Mouse (Mus musculus): ENCODE data around the gene Slain2.

Gene Slain2

GRCm38 (mm10) chr5:72913648-72914557 is at the start of gene Slain2:
Gene Slain2 (plus strand): TSS chr5:72914304.
- H3K27me3 ChIP-seq (ENCODE audit: control insufficient read depth, insufficient read depth, low read length, poor library complexity, severe bottlenecking): no peaks in the 10 kb centered on the region
- DNase-seq (ENCODE audit: low read depth, low spot score): peak; percentile 99
- no peaks in the 10 kb centered on the region for H3K36me3 ChIP-seq (ENCODE audit: control insufficient read depth, insufficient read depth, low read length, poor library complexity, severe bottlenecking)

GRCm38 (mm10) chr5:72864654-72865178 is 49.4 kb upstream of the Slain2 start:
- Histone ChIP-seq H3K36me3 (ENCODE audit: control insufficient read depth, insufficient read depth, low read length, poor library complexity, severe bottlenecking) (no peaks in the 10 kb centered on the region), H3K27me3 (ENCODE audit: control insufficient read depth, insufficient read depth, low read length, poor library complexity, severe bottlenecking) (no peaks in the 10 kb centered on the region)
- no peak for DNase-seq (ENCODE audit: low read depth, low spot score)

- no peaks in the 10 kb centered on the region for H3K36me3 ChIP-seq (ENCODE audit: control insufficient read depth, insufficient read depth, low read length, poor library complexity, severe bottlenecking)
- H3K27me3 ChIP-seq (ENCODE audit: control insufficient read depth, insufficient read depth, low read length, poor library complexity, severe bottlenecking): no peaks in the 10 kb centered on the region
- DNase-seq (ENCODE audit: low read depth, low spot score): no peak
Observed at GRCm38 (mm10) chr5:72866260-72866905, 47.7 kb upstream of the Slain2 start.

GRCm38 (mm10) chr5:72867036-72867672 is 47.0 kb upstream of the Slain2 start:
- Histone ChIP-seq H3K27me3 (ENCODE audit: control insufficient read depth, insufficient read depth, low read length, poor library complexity, severe bottlenecking) (no peaks in the 10 kb centered on the region), H3K36me3 (ENCODE audit: control insufficient read depth, insufficient read depth, low read length, poor library complexity, severe bottlenecking) (no peaks in the 10 kb centered on the region)
- peak; percentile 48 for DNase-seq (ENCODE audit: low read depth, low spot score)

GRCm38 (mm10) chr5:72868091-72868875 is 45.8 kb upstream of the Slain2 start, which contains the start of gene Tec:
Gene Tec (minus strand): TSS chr5:72868483.
- peak; percentile 91 for DNase-seq (ENCODE audit: low read depth, low spot score)
- Histone ChIP-seq H3K36me3 (ENCODE audit: control insufficient read depth, insufficient read depth, low read length, poor library complexity, severe bottlenecking) (no peaks in the 10 kb centered on the region), H3K27me3 (ENCODE audit: control insufficient read depth, insufficient read depth, low read length, poor library complexity, severe bottlenecking) (no peaks in the 10 kb centered on the region)

- H3K36me3 ChIP-seq (ENCODE audit: control insufficient read depth, insufficient read depth, low read length, poor library complexity, severe bottlenecking): no peaks in the 10 kb centered on the region
- no peaks in the 10 kb centered on the region for H3K27me3 ChIP-seq (ENCODE audit: control insufficient read depth, insufficient read depth, low read length, poor library complexity, severe bottlenecking)
- peak; percentile 85 for DNase-seq (ENCODE audit: low read depth, low spot score)
Observed at GRCm38 (mm10) chr5:72869779-72870608, 44.1 kb upstream of the Slain2 start.

- Histone ChIP-seq H3K36me3 (ENCODE audit: control insufficient read depth, insufficient read depth, low read length, poor library complexity, severe bottlenecking) (no peaks in the 10 kb centered on the region), H3K27me3 (ENCODE audit: control insufficient read depth, insufficient read depth, low read length, poor library complexity, severe bottlenecking) (no peaks in the 10 kb centered on the region)
- DNase-seq (ENCODE audit: low read depth, low spot score): no peak
Observed at GRCm38 (mm10) chr5:72871114-72871513, 43.0 kb upstream of the Slain2 start.

GRCm38 (mm10) chr5:72879736-72880135 is 34.4 kb upstream of the Slain2 start:
- no peaks in the 10 kb centered on the region for H3K36me3 ChIP-seq (ENCODE audit: control insufficient read depth, insufficient read depth, low read length, poor library complexity, severe bottlenecking)
- DNase-seq (ENCODE audit: low read depth, low spot score): no peak
- no peaks in the 10 kb centered on the region for H3K27me3 ChIP-seq (ENCODE audit: control insufficient read depth, insufficient read depth, low read length, poor library complexity, severe bottlenecking)

- no peak for DNase-seq (ENCODE audit: low read depth, low spot score)
Observed at GRCm38 (mm10) chr5:72881748-72882411, 32.2 kb upstream of the Slain2 start.

GRCm38 (mm10) chr5:72882412-72882765 is 31.7 kb upstream of the Slain2 start:
- Histone ChIP-seq H3K36me3 (ENCODE audit: control insufficient read depth, insufficient read depth, low read length, poor library complexity, severe bottlenecking) (no peaks in the 10 kb centered on the region), H3K27me3 (ENCODE audit: control insufficient read depth, insufficient read depth, low read length, poor library complexity, severe bottlenecking) (no peaks in the 10 kb centered on the region)
- no peak for DNase-seq (ENCODE audit: low read depth, low spot score)

More at GRCm38 (mm10) chr5:72881748-72882411, 32.2 kb upstream of the Slain2 start:
- no peaks in the 10 kb centered on the region for H3K36me3 ChIP-seq (ENCODE audit: control insufficient read depth, insufficient read depth, low read length, poor library complexity, severe bottlenecking)
- H3K27me3 ChIP-seq (ENCODE audit: control insufficient read depth, insufficient read depth, low read length, poor library complexity, severe bottlenecking): no peaks in the 10 kb centered on the region

GRCm38 (mm10) chr5:72883706-72884105 is 30.4 kb upstream of the Slain2 start:
- no peaks in the 10 kb centered on the region for H3K36me3 ChIP-seq (ENCODE audit: control insufficient read depth, insufficient read depth, low read length, poor library complexity, severe bottlenecking)
- H3K27me3 ChIP-seq (ENCODE audit: control insufficient read depth, insufficient read depth, low read length, poor library complexity, severe bottlenecking): no peaks in the 10 kb centered on the region
- DNase-seq (ENCODE audit: low read depth, low spot score): no peak

- DNase-seq (ENCODE audit: low read depth, low spot score): no peak
Observed at GRCm38 (mm10) chr5:72886458-72887222, 27.5 kb upstream of the Slain2 start.

More at GRCm38 (mm10) chr5:72886458-72887222, 27.5 kb upstream of the Slain2 start:
- H3K27me3 ChIP-seq (ENCODE audit: control insufficient read depth, insufficient read depth, low read length, poor library complexity, severe bottlenecking): no peaks in the 10 kb centered on the region
- H3K36me3 ChIP-seq (ENCODE audit: control insufficient read depth, insufficient read depth, low read length, poor library complexity, severe bottlenecking): no peaks in the 10 kb centered on the region
